Mouse (Mus musculus) cerebellum, postnatal 10 days (tissue): ENCODE measurements around the gene Trim75.
A peak's percentile ranks its signal among the peaks of the same experiment; 100 is the strongest.

ENCODE experiments used
- DNase-seq, 2 experiments: peaks; one replicate each; pipeline ENCODE4 v3.0.0; 2021; ENCODE audit warnings: mixed read lengths in 2 of 2

The Trim75 gene

DNA sequence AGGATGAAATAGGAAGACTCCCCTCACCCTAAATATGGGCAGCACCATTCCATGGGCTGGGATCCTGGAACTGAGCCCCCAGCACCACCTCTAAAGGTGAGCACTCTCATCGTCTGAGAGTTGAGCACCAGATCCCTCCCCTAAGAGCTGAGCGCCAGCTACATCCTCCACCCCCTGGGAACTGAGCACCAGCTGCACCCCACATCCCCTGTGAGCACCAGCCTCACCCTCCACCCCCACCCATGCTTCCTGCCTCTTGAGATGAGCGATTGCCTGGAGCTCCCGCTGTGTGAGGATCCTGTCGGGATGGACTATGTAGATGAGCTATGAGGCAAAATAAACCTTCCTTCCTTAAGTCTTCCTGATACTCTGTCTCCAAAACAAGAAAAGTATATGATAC lies 44.7 kb downstream of the Trim75 start:
- DNase-seq: no peak

DNA sequence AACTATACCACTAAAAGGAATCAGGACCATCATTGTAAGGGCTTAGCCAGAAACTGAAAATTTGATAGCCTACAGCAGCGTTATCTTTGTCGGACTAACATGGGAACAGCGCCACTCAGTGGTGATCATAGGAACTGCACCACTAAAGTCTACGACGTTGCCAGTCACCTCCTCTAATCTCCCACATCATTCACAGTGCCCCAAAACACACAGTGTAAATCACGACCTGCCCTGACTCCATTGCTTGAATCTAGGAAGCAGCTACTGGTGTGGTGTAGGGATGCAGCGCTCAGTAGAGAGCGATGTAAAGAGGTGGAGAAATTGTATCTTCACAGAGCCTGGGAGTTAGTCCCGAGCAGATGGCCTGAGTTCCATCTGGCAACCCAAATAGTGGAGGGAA lies 46.1 kb downstream of the Trim75 start:
- DNase-seq: peak; percentile 91 to 95

DNA sequence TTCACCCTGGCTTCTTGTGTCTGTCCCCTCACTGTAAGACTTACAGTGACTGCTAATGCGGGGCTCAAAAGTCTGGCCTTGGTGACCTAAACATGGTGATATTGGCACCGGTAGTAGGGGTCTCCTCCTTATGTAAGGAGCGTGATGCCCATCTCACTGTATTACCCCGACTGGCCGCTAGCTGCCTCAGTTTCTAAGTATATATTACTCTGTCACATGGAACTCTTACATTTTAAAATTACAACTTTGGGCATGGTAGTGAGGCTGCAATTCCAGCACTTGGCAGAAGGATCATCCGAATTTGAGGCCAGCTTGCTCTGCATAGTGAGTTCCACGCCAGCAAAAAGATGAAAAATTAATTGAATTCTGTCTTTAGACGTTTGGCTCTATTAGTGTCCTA lies 46.6 kb downstream of the Trim75 start:
- peak in 1 of 2 experiments; percentile 29 for DNase-seq

DNA sequence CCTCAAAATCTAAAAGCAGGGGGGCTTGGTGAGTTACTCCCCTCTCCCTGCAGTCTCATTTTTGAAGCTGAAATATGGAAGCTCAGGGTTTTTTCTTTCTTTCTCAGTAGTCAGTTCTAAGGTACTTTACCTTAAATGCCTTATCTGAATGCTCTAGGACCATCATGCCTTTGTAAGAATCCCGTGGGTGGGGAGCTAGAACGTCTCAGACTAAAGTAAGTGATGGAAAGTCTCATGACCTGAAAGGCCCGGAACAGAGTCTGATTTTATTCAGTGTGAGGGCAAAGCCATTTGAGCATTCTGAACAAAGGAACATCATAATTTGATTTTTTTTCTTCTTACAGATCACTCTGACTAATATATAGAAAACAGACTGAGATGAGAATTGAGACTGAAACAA lies 52.6 kb downstream of the Trim75 start:
- no peak for DNase-seq
